Mouse (Mus musculus) ES-E14 (cell line): ENCODE data around the gene Dok7.

ENCODE experiments used
- CHD2 ChIP-seq: IDR thresholded peaks from 2 replicates; pipeline ENCODE4 v1.6.1; 2014; ENCODE audit warnings: mild to moderate bottlenecking, low read depth, low read length, inconsistent platforms
- HCFC1 ChIP-seq: IDR thresholded peaks from 2 replicates; pipeline ENCODE4 v1.6.1; 2012; ENCODE audit warnings: low read length, inconsistent platforms, borderline replicate concordance; ENCODE audit not compliant: insufficient read depth
- MAFK ChIP-seq: IDR thresholded peaks from 2 replicates; pipeline ENCODE4 v1.6.1; 2014; ENCODE audit warnings: mild to moderate bottlenecking, low read depth, low read length, inconsistent platforms; ENCODE audit not compliant: insufficient read depth
- ZC3H11A ChIP-seq: IDR thresholded peaks from 2 replicates; pipeline ENCODE4 v1.6.1; 2012; ENCODE audit warnings: low read depth, mild to moderate bottlenecking, inconsistent platforms, low read length, borderline replicate concordance

DNA sequence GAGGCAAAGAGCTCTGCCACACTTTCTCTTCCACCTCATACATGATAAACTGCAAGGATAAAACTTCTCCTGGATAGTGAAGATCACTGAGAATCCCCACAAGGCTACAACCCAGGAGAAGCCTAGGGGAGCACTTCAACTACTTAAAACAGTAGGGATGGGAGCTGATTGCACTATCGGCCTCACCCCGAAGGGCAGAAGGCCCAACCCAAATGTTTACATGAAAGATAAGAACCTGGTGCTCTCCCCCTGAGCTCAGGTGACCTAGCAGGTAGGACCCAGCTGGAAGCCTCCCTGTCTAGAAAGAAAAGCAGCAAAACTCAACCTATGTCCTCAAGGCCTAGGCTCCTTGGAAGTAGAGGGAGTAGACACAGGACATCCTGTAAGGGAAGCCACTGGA is 47.0 kb downstream of the Dok7 start:
- TF ChIP-seq MAFK, result no peak
- TF ChIP-seq ZC3H11A, result no peak
- no peak for TF ChIP-seq HCFC1
- no peak for TF ChIP-seq CHD2
